14 mouse cellular contexts compared by ENCODE assay signal in the genomic region with DNA sequence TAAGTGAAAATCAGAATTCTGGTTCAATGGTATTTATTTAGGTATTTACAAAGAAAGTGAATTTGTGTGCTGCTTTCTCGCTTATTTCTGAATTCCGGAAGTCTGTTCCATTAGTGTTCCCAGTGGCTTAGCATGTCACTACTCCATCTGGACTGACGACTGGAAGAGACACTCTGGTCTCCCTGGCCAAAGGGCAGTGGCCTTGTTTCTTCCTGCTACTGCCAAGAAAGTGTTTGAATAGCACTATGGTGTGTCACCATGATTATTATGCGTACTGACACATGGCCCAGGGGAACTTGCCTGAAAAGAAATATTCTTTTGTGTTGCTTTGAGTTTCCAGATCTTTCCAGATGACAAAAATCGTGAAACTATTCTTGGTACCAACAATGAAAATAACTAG.
"Had no signal": no experiment of that assay in that cellular context is flagged by ENCODE, and none has a peak within 500 bp of the region (broad histone marks: within the 10 kb centered on the region; RNA-seq: fewer than 3 reads in every experiment).

No protein-coding gene starts in this region.

- H3K27me3 ChIP-seq: kidney, embryonic 15.5 days; limb, embryonic 15.5 days; liver, embryonic 12.5 days; neural tube, embryonic 15.5 days had no signal

- DNase-seq: kidney, adult 2 months; kidney, postnatal 25 days; lung, embryonic 14.5 days; lung, postnatal 10 days; lung, postnatal 4 days; right cerebral cortex, adult 18-20 months; right cerebral cortex, postnatal 25 days; thymus, postnatal 36 days had no signal

- H3K9ac ChIP-seq: kidney, embryonic 15.5 days; limb, embryonic 15.5 days; liver, embryonic 12.5 days; lung, embryonic 14.5 days; neural tube, embryonic 15.5 days had no signal

- H3K4me2 ChIP-seq: kidney, embryonic 15.5 days; limb, embryonic 15.5 days; liver, embryonic 12.5 days; lung, embryonic 14.5 days; neural tube, embryonic 15.5 days had no signal

- ATAC-seq: liver, embryonic 12.5 days had no signal

- H3K36me3 ChIP-seq: kidney, embryonic 15.5 days; limb, embryonic 15.5 days; liver, embryonic 12.5 days; midbrain, embryonic 10.5 days; neural tube, embryonic 15.5 days had no signal

- H3K4me1 ChIP-seq: kidney, embryonic 15.5 days; limb, embryonic 15.5 days; liver, embryonic 12.5 days; midbrain, embryonic 10.5 days; neural tube, embryonic 15.5 days had no signal

- H3K27ac ChIP-seq: kidney, embryonic 15.5 days; limb, embryonic 15.5 days; liver, embryonic 12.5 days; midbrain, embryonic 10.5 days; neural tube, embryonic 15.5 days had no signal

- H3K4me3 ChIP-seq: kidney, embryonic 15.5 days; limb, embryonic 15.5 days; liver, embryonic 12.5 days; midbrain, embryonic 10.5 days; myocyte; neural tube, embryonic 15.5 days had no signal

- H3K9me3 ChIP-seq: kidney, embryonic 15.5 days; limb, embryonic 15.5 days; liver, embryonic 12.5 days; midbrain, embryonic 10.5 days; neural tube, embryonic 15.5 days had no signal
